Mouse (Mus musculus) layer of hippocampus, postnatal 14 days (tissue): ENCODE results near the gene Map3k20. TPM values are rescaled to one million over a fixed set of nuclear protein-coding genes. Genes with fewer than 3 reads are reported as not detected.

Experiments
- DNase-seq, 2 experiments: peaks; one replicate each; pipeline ENCODE4 v3.0.0; 2021 to 2022; ENCODE audit warnings: low spot score in 2 of 2, mixed read lengths in 1 of 2
- total RNA-seq, 2 experiments: library from RNA; stranded (reverse); gene quantifications; 2 replicates each; pipeline ENCODE4 v1.2.3; 2021

The Map3k20 gene
- total RNA-seq, 2 experiments from 2014 or later = 16.7 to 18.2 TPM

- no peak for DNase-seq
Measured at GRCm38 (mm10) chr2:72278247-72278873, 7.1 kb upstream of the Map3k20 start.

- no peak for DNase-seq
Measured at GRCm38 (mm10) chr2:72280524-72280923, 4.9 kb upstream of the Map3k20 start.

GRCm38 (mm10) chr2:72281971-72282370 lies 3.5 kb upstream of the Map3k20 start:
- no peak for DNase-seq

GRCm38 (mm10) chr2:72282733-72283132 lies 2.7 kb upstream of the Map3k20 start:
- no peak for DNase-seq

GRCm38 (mm10) chr2:72284689-72285088 lies 748 bp upstream of the Map3k20 start:
- no peak for DNase-seq

- DNase-seq = no peak
Measured at GRCm38 (mm10) chr2:72285888-72286661, 638 bp downstream of the Map3k20 start.

- DNase-seq = no peak
Measured at GRCm38 (mm10) chr2:72287142-72287541, 1.7 kb downstream of the Map3k20 start.

- no peak for DNase-seq
Measured at GRCm38 (mm10) chr2:72288932-72289534, 3.6 kb downstream of the Map3k20 start.

- no peak for DNase-seq
Measured at GRCm38 (mm10) chr2:72291103-72291502, 5.7 kb downstream of the Map3k20 start.

GRCm38 (mm10) chr2:72292573-72292972 lies 7.1 kb downstream of the Map3k20 start:
- DNase-seq = no peak

- no peak for DNase-seq
Measured at GRCm38 (mm10) chr2:72294994-72295393, 9.6 kb downstream of the Map3k20 start.

- no peak for DNase-seq
Measured at GRCm38 (mm10) chr2:72296984-72297715, 11.7 kb downstream of the Map3k20 start.

- DNase-seq = no peak
Measured at GRCm38 (mm10) chr2:72297716-72298082, 12.3 kb downstream of the Map3k20 start.

- peak in 1 of 2 experiments; percentile 31 for DNase-seq
Measured at GRCm38 (mm10) chr2:72298406-72298805, 13.0 kb downstream of the Map3k20 start.

GRCm38 (mm10) chr2:72301194-72301916 lies 15.9 kb downstream of the Map3k20 start:
- DNase-seq = no peak

- DNase-seq = no peak
Measured at GRCm38 (mm10) chr2:72305738-72306137, 20.3 kb downstream of the Map3k20 start.

GRCm38 (mm10) chr2:72308351-72308750 lies 22.9 kb downstream of the Map3k20 start:
- DNase-seq = no peak

GRCm38 (mm10) chr2:72308981-72309380 lies 23.5 kb downstream of the Map3k20 start:
- DNase-seq = no peak

GRCm38 (mm10) chr2:72311486-72311885 lies 26.0 kb downstream of the Map3k20 start:
- DNase-seq = no peak

- DNase-seq = no peak
Measured at GRCm38 (mm10) chr2:72313312-72313711, 27.9 kb downstream of the Map3k20 start.

GRCm38 (mm10) chr2:72318421-72318820 lies 33.0 kb downstream of the Map3k20 start:
- no peak for DNase-seq
